Mouse (Mus musculus): ENCODE measurements at regions not wholly inside any gene's neighbourhood (a gene's known extent, or its start where the extent isn't known, plus 50 kb on each side); places are given as distances from the start of the nearest gene placed in this dataset.

DNA sequence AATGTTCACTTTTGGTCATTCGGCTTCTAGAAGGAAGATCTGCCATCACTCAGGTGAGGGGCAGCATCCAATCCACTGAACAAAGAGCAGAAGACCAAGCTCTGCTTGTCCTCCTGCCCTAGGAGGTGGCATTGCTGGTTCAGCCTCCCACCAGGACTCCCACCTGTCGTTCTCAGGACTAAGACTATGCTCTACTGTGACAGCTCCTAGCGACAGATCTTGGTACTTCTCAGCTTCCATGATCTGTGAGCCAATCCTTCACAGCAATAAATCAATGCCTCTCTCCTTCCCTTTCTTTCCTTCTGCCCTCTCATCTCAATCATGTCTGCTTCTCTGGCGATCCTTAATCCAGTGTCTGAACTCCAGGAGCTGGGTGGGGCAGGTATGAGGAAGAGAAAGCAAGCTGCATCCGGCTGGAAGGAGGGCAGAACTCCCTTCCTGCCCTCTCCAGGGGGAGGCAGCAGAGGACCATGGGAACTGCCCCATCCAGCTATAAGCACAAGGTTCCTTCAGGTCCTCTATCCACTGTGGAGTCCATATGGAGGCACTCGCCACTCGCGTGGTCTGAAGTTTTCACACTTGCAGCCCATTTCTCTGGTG, 54.8 kb upstream of the Btrc start:
- no peaks in the 10 kb centered on the region for H3K9me3 ChIP-seq (replicated peaks)
- no peak for ATAC-seq (ENCODE audit: insufficient read depth)
- peaks cover 9% of the 10 kb centered on the region; the same call in 1 of the 2 replicates for H3K4me1 ChIP-seq (replicated peaks)
- no peak overlapping the region for H3K4me2 ChIP-seq
- no peak overlapping the region for H3K4me3 ChIP-seq (replicated peaks)
- H3K27ac ChIP-seq (replicated peaks) = no peak overlapping the region
- WGBS (ENCODE audit: insufficient replicate concordance) = 46% methylated on average over 8 of the region's 8 CpGs
- H3K27me3 ChIP-seq = peaks cover 66% of the 10 kb centered on the region
- H3K36me3 ChIP-seq (replicated peaks) = no peaks in the 10 kb centered on the region
- H3K9ac ChIP-seq = no peak overlapping the region

DNA sequence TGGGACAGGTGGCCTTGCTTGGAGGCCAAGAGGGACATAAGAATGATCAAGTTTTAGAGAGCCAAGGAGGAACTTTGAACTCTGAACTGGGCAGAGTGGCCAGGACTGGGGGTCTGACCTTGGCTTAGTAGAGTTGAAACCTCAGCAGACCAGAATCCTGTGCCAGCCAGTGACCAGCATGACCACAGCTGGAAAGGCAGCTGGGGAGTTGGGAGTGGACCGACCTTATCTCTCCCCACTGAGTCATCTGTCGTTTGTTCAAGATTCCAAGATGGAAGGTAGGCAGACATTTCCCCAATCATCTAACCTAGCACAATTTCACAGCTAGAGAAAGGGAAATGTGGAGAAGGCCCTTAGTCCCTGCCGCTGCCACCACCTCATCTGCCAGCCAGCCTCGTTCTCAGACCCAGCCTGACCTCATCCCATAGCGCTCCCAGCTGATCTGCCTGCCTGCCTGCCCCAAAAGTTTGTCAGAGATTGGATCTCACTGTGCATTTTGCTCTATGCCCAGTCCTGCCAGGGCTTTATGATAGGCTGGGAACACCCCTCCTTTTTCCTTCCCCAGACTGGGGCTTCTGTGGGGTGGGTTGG, 53.1 kb upstream of the Btrc start:
- peak overlapping the region; percentile 48 for H3K4me2 ChIP-seq
- no peaks in the 10 kb centered on the region for H3K36me3 ChIP-seq (replicated peaks)
- H3K27me3 ChIP-seq = peaks cover 50% of the 10 kb centered on the region
- H3K9ac ChIP-seq = no peak overlapping the region
- H3K27ac ChIP-seq (replicated peaks) = no peak overlapping the region
- WGBS (ENCODE audit: insufficient replicate concordance) = 41% methylated on average over 5 of the region's 5 CpGs
- peaks cover 9% of the 10 kb centered on the region; the same call in 1 of the 2 replicates for H3K4me1 ChIP-seq (replicated peaks)
- no peaks in the 10 kb centered on the region for H3K9me3 ChIP-seq (replicated peaks)
- 0 out of 2 replicates have a peak overlapping the region, but pooled peaks have one; percentile 17 for H3K4me3 ChIP-seq (replicated peaks)
- ATAC-seq (ENCODE audit: insufficient read depth) = no peak

- H3K27me3 ChIP-seq = peaks cover 43% of the 10 kb centered on the region
- WGBS (ENCODE audit: insufficient replicate concordance) = 12% methylated on average over 15 of the region's 15 CpGs
- no peaks in the 10 kb centered on the region for H3K9me3 ChIP-seq (replicated peaks)
- H3K4me2 ChIP-seq = peak overlapping the region; percentile 48
- ATAC-seq (ENCODE audit: insufficient read depth) = no peak
- 0 out of 2 replicates have a peak overlapping the region, but pooled peaks have one; percentile 17 for H3K4me3 ChIP-seq (replicated peaks)
- H3K9ac ChIP-seq = no peak overlapping the region
- H3K27ac ChIP-seq (replicated peaks) = no peak overlapping the region
- no peaks in the 10 kb centered on the region for H3K36me3 ChIP-seq (replicated peaks)
- H3K4me1 ChIP-seq (replicated peaks) = peaks cover 9% of the 10 kb centered on the region; the same call in 1 of the 2 replicates
These were observed 52.5 kb upstream of the Btrc start for GRCm38 (mm10) chr19:45310944-45311603.

- Histone ChIP-seq H3K36me3 (replicated peaks) (no peaks in the 10 kb centered on the region), H3K27me3 (peaks cover 34% of the 10 kb centered on the region), H3K4me1 (replicated peaks) (peaks cover 9% of the 10 kb centered on the region; the same call in 1 of the 2 replicates), H3K4me3 (replicated peaks) (no peak overlapping the region), H3K4me2 (no peak overlapping the region), H3K9ac (no peak overlapping the region), H3K27ac (replicated peaks) (no peak overlapping the region), H3K9me3 (replicated peaks) (no peaks in the 10 kb centered on the region)
- no peak for ATAC-seq (ENCODE audit: insufficient read depth)
- WGBS (ENCODE audit: insufficient replicate concordance) = 73% methylated on average over 19 of the region's 19 CpGs
These were observed 51.5 kb upstream of the Btrc start for GRCm38 (mm10) chr19:45311831-45312537.

- ATAC-seq (ENCODE audit: insufficient read depth) = no peak
- WGBS (ENCODE audit: insufficient replicate concordance) = 37% methylated on average over 6 of the region's 6 CpGs
- peaks cover 9% of the 10 kb centered on the region; the same call in 1 of the 2 replicates for H3K4me1 ChIP-seq (replicated peaks)
- no peak overlapping the region for H3K9ac ChIP-seq
- no peaks in the 10 kb centered on the region for H3K9me3 ChIP-seq (replicated peaks)
- no peak overlapping the region for H3K4me3 ChIP-seq (replicated peaks)
- H3K27ac ChIP-seq (replicated peaks) = no peak overlapping the region
- H3K4me2 ChIP-seq = no peak overlapping the region
- peaks cover 26% of the 10 kb centered on the region; the same call in 1 of the 2 replicates for H3K27me3 ChIP-seq
- no peaks in the 10 kb centered on the region for H3K36me3 ChIP-seq (replicated peaks)
These were observed 50.7 kb upstream of the Btrc start for GRCm38 (mm10) chr19:45312713-45313365.
